Mouse (Mus musculus): Measurements from ENCODE around the gene Cplane1.

DNA sequence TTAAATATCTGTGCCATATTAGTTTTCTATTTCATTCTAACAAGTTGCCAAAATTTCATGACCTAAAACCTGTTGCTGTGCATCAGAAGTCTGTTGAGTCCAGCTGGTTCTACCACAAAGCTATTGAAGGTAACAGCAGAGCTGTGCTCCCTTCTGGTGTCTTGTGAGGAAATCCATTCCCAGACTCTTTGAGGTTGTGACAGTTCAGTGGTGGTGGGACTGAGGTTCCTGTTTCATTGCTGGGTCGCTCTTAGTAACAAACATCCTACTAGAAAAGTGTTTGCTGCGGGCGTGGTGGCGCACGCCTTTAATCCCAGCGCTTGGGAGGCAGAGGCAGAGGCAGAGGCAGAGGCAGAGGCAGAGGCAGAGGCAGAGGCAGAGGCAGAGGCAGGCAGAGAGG is 39.5 kb downstream of the Cplane1 start:
- TF ChIP-seq POLR2A (IDR thresholded peaks at IDR 0.05; ENCODE audit: insufficient read depth, low read length) (no peak), EP300 (IDR thresholded peaks at IDR 0.05; ENCODE audit: insufficient read depth, low read depth, low read length) (no peak), CTCF (IDR thresholded peaks at IDR 0.05; ENCODE audit: low read depth, low read length) (no peak)
